Mouse (Mus musculus) midbrain, embryonic 14.5 days (tissue): ENCODE results near the gene Tsr1. TPM values are rescaled to one million over a fixed set of nuclear protein-coding genes. Genes with fewer than 3 reads are reported as not detected.

Experiments
- ATAC-seq: fragments of 200-750 bp; cut with Nextera tagmentation; 2 replicates; pipeline ENCODE4 v1.8.0; 2017; ENCODE audit warnings: moderate number of reproducible peaks, moderate library complexity; ENCODE audit not compliant: low FRiP score, low TSS enrichment
- DNase-seq: peaks from one replicate; pipeline ENCODE4 v3.0.0-alpha.2; 2015
- H3K27ac ChIP-seq: fragments of 300-500 bp; sonication (generic); replicated peaks from 2 replicates; pipeline ENCODE4 v1.5.1; 2014; ENCODE audit warnings: mild to moderate bottlenecking, low read depth, low read length, moderate library complexity
- H3K27me3 ChIP-seq: fragments of 300-500 bp; sonication (generic); 2 replicates; pipeline ENCODE4 v1.6.1; 2014; ENCODE audit warnings: low read length, control low read depth, mixed read lengths; ENCODE audit not compliant: control insufficient read depth, insufficient read depth
- H3K36me3 ChIP-seq: fragments of 300-500 bp; sonication (generic); 2 replicates; pipeline ENCODE4 v1.6.1; 2014; ENCODE audit warnings: low read length, control low read depth; ENCODE audit not compliant: control insufficient read depth, insufficient read depth
- H3K4me1 ChIP-seq: fragments of 300-500 bp; sonication (generic); 2 replicates; pipeline ENCODE4 v1.6.1; 2014; ENCODE audit warnings: mild to moderate bottlenecking, antibody characterized with exemption, low read length, control low read depth; ENCODE audit not compliant: control insufficient read depth, insufficient read depth
- H3K4me2 ChIP-seq: fragments of 300-500 bp; sonication (generic); 2 replicates; pipeline ENCODE4 v1.6.1; 2014; ENCODE audit warnings: mild to moderate bottlenecking, low read length, moderate library complexity
- H3K4me3 ChIP-seq: fragments of 300-500 bp; sonication (generic); replicated peaks from 2 replicates; pipeline ENCODE4 v1.5.1; 2014; ENCODE audit warnings: low read depth, low read length
- H3K9ac ChIP-seq: fragments of 300-500 bp; sonication (generic); replicated peaks from 2 replicates; pipeline ENCODE4 v1.6.1; 2014; ENCODE audit warnings: mild to moderate bottlenecking, low read length, moderate library complexity
- H3K9me3 ChIP-seq: fragments of 300-500 bp; sonication (generic); 2 replicates; pipeline ENCODE4 v1.6.1; 2016; ENCODE audit warnings: low read length, control low read depth, mixed read lengths; ENCODE audit not compliant: control insufficient read depth
- WGBS: fragments of 180-500 bp; shearing (Covaris S2); extraction: QIAGEN DNeasy Blood & Tissue Kit; methylation state at CpG from one replicate; pipeline ENCODE4 v1.1.7; 2014; 5-methylcytosine and 5-hydroxymethylcytosine counted together
- polyA plus RNA-seq: library from polyadenylated mRNA; unstranded; fragments of >200 nt; fragmentation: Nextera tagmentation; extraction: Ambion mirVana; gene quantifications from 2 replicates; pipeline ENCODE4 v1.2.1, GENCODE M21; 2014

Gene Tsr1
- polyA plus RNA-seq, 1 experiment from 2014 or later, result 31.0 TPM

- Histone ChIP-seq H3K4me3 (no peak overlapping the region), H3K36me3 (peaks cover 78% of the 10 kb centered on the region), H3K4me1 (no peaks in the 10 kb centered on the region), H3K9me3 (no peaks in the 10 kb centered on the region), H3K9ac (no peak overlapping the region), H3K27me3 (no peaks in the 10 kb centered on the region), H3K4me2 (no peak overlapping the region), H3K27ac (no peak overlapping the region)
- ATAC-seq (no peak), DNase-seq (no peak)
- WGBS, result 96% methylated on average over 6 of the region's 6 CpGs
Measured at GRCm38 (mm10) chr11:74907850-74908249, 10.0 kb downstream of the Tsr1 start.

GRCm38 (mm10) chr11:74908618-74909399 lies 10.9 kb downstream of the Tsr1 start:
- no peak overlapping the region for H3K4me2 ChIP-seq
- H3K4me1 ChIP-seq, result no peaks in the 10 kb centered on the region
- WGBS, result 91% methylated on average over 12 of the region's 12 CpGs
- DNase-seq (no peak), ATAC-seq (no peak)
- H3K9ac ChIP-seq, result no peak overlapping the region
- H3K27ac ChIP-seq, result no peak overlapping the region
- peaks cover 68% of the 10 kb centered on the region for H3K36me3 ChIP-seq
- H3K27me3 ChIP-seq, result no peaks in the 10 kb centered on the region
- no peak overlapping the region for H3K4me3 ChIP-seq
- H3K9me3 ChIP-seq, result no peaks in the 10 kb centered on the region

- H3K36me3 ChIP-seq, result peaks cover 56% of the 10 kb centered on the region
- H3K4me2 ChIP-seq, result no peak overlapping the region
- 94% methylated on average over 4 of the region's 4 CpGs for WGBS
- ATAC-seq (no peak), DNase-seq (no peak)
- no peak overlapping the region for H3K9ac ChIP-seq
- H3K27me3 ChIP-seq, result no peaks in the 10 kb centered on the region
- H3K4me3 ChIP-seq, result no peak overlapping the region
- H3K9me3 ChIP-seq, result no peaks in the 10 kb centered on the region
- H3K4me1 ChIP-seq, result no peaks in the 10 kb centered on the region
- no peak overlapping the region for H3K27ac ChIP-seq
Measured at GRCm38 (mm10) chr11:74909978-74910377, 12.1 kb downstream of the Tsr1 start.

- Histone ChIP-seq H3K27ac (no peak overlapping the region), H3K36me3 (peaks cover 35% of the 10 kb centered on the region), H3K27me3 (no peaks in the 10 kb centered on the region), H3K4me1 (no peaks in the 10 kb centered on the region), H3K9ac (no peak overlapping the region), H3K9me3 (no peaks in the 10 kb centered on the region), H3K4me3 (no peak overlapping the region), H3K4me2 (no peak overlapping the region)
- whole genome bisulfite sequencing, result 88% methylated on average over 3 of the region's 3 CpGs
- DNase-seq, result no peak
- ATAC-seq, result no peak
Measured at GRCm38 (mm10) chr11:74912492-74912891, 14.6 kb downstream of the Tsr1 start.

GRCm38 (mm10) chr11:74919249-74919648 lies 21.4 kb downstream of the Tsr1 start:
- H3K4me3 ChIP-seq, result no peak overlapping the region
- no peak overlapping the region for H3K27ac ChIP-seq
- no peaks in the 10 kb centered on the region for H3K27me3 ChIP-seq
- no peaks in the 10 kb centered on the region for H3K9me3 ChIP-seq
- H3K9ac ChIP-seq, result no peak overlapping the region
- H3K4me2 ChIP-seq, result no peak overlapping the region
- ATAC-seq, result no peak
- H3K36me3 ChIP-seq, result peaks cover 16% of the 10 kb centered on the region
- WGBS, result 90% methylated on average over 6 of the region's 6 CpGs
- H3K4me1 ChIP-seq, result no peaks in the 10 kb centered on the region
- no peak for DNase-seq

- peak; percentile 11 for DNase-seq
- Histone ChIP-seq H3K4me1 (peaks cover 16% of the 10 kb centered on the region), H3K27me3 (no peaks in the 10 kb centered on the region), H3K27ac (no peak overlapping the region), H3K4me2 (no peak overlapping the region), H3K4me3 (no peak overlapping the region), H3K9me3 (no peaks in the 10 kb centered on the region), H3K36me3 (peaks cover 8% of the 10 kb centered on the region), H3K9ac (no peak overlapping the region)
- WGBS, result 69% methylated on average over 4 of the region's 4 CpGs
- no peak for ATAC-seq
Measured at GRCm38 (mm10) chr11:74924149-74924548, 26.3 kb downstream of the Tsr1 start.

GRCm38 (mm10) chr11:74925577-74926387 lies 27.9 kb downstream of the Tsr1 start, which contains the start of the genes Smg6 and Srr:
TSS of gene Smg6 (plus strand) at chr11:74925823.
TSS of gene Srr (minus strand) at chr11:74925948.
- Histone ChIP-seq H3K9me3 (no peaks in the 10 kb centered on the region), H3K36me3 (peaks cover 11% of the 10 kb centered on the region), H3K9ac (peak within 1 kb of the TSS; percentile 85), H3K27me3 (no peaks in the 10 kb centered on the region), H3K4me2 (peak within 1 kb of the TSS; percentile 73), H3K4me3 (peak within 1 kb of the TSS; percentile 89), H3K4me1 (peaks cover 16% of the 10 kb centered on the region), H3K27ac (peak within 1 kb of the TSS; percentile 98)
- ATAC-seq (peak; percentile 95), DNase-seq (peak; percentile 99)
- WGBS, result under 1% methylated on average over 88 of the region's 88 CpGs

GRCm38 (mm10) chr11:74926388-74927005 lies 28.6 kb downstream of the Tsr1 start:
- Histone ChIP-seq H3K27ac (peak overlapping the region; percentile 98), H3K9me3 (no peaks in the 10 kb centered on the region), H3K9ac (peak overlapping the region; percentile 85), H3K4me1 (peaks cover 16% of the 10 kb centered on the region), H3K27me3 (no peaks in the 10 kb centered on the region), H3K4me3 (peak overlapping the region; percentile 89), H3K36me3 (peaks cover 11% of the 10 kb centered on the region), H3K4me2 (peak overlapping the region; percentile 73)
- DNase-seq (peak; percentile 29), ATAC-seq (no peak; the same call in 1 of the 2 replicates)
- WGBS, result 9% methylated on average over 11 of the region's 11 CpGs
